Mouse (Mus musculus): ENCODE measurements around the gene Kdm4a. TPM values are rescaled to one million over a fixed set of nuclear protein-coding genes. Genes with fewer than 3 reads are reported as not detected.

Gene Kdm4a
- total and polyA plus RNA-seq, 3 experiments = 18.7 to 26.3 (median 23.5) TPM

DNA sequence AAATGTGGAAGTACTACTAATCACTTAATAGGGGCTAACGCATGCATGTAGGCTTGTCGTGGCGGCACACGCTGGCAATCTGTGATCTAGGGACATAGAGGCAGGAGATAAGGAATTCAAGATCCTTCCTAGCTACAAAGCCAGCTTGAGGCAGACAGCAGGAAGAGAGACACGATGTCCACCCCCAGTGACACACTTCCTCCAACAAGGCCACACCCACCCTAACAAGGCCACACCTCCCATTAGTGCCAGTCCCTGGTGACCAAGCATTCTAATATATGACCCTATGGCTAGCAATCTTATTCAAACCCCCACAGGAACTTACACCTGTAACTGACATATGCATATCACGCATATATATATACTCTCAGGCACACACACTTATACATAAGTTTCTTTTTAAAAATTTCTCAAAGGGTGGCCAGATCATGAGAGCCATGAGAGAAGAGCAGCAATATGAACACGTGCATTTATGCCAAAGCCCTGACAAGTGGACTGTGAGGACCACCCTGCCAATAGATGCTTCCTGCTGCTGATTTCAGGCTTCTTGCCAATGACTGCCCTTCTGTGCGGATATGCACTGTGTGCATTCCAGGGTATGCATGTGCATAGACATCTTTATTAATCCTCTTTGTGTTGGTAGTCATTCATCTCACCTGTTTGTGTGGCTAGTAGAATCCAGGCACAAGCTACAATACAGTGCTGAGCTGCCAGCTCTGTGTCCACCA, 80.0 kb downstream of the Kdm4a start:
- Histone ChIP-seq H3K4me3 (no peak overlapping the region), H3K27ac (no peak overlapping the region), H3K36me3 (ENCODE audit: control insufficient read depth, insufficient read depth, low read length) (no peaks in the 10 kb centered on the region), H3K9ac (ENCODE audit: low read depth, low read length) (no peak overlapping the region), H3K4me1 (ENCODE audit: control insufficient read depth, insufficient read depth, low read length) (no peaks in the 10 kb centered on the region), H3K79me2 (replicated peaks; ENCODE audit: control insufficient read depth, insufficient read depth, low read length) (no peaks in the 10 kb centered on the region), H3K27me3 (ENCODE audit: control insufficient read depth, insufficient read depth, low read length) (no peaks in the 10 kb centered on the region)
- intact Hi-C loops (cut with DNase I) = no loop called here
- no peak for TF ChIP-seq EP300 (IDR thresholded peaks at IDR 0.05; ENCODE audit: insufficient read depth, low read depth, low read length)
- no peak for TF ChIP-seq CTCF (IDR thresholded peaks at IDR 0.05)
- TF ChIP-seq POLR2A (IDR thresholded peaks at IDR 0.05; ENCODE audit: insufficient read depth, low read depth, low read length) = no peak
- WGBS = 79% methylated on average over 8 of the region's 8 CpGs
- DNase-seq = no peak

DNA sequence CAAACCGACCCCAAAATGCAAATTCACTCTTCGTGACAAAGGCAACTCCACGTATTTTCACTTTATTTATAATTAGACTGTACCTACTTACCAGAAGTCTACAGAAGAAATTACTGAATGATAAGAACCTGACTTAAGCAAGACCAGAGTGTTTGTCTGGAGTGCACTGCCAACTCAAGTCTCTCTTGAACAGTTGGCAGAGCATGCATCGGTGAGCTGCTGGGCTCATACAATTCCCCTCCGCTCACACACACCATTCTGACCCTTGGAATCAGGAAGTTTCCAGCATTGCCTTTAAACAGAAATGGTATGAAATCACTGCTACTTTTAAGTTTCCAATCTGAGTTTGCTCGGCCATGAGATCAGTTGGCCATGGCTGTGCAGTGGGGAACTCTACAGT, 81.3 kb downstream of the Kdm4a start:
- no peaks in the 10 kb centered on the region for H3K36me3 ChIP-seq (ENCODE audit: control insufficient read depth, insufficient read depth, low read length)
- no peak for DNase-seq
- no peak overlapping the region for H3K4me3 ChIP-seq
- no peaks in the 10 kb centered on the region for H3K79me2 ChIP-seq (replicated peaks; ENCODE audit: control insufficient read depth, insufficient read depth, low read length)
- no peak overlapping the region for H3K27ac ChIP-seq
- no peak overlapping the region for H3K9ac ChIP-seq (ENCODE audit: low read depth, low read length)
- no peaks in the 10 kb centered on the region for H3K4me1 ChIP-seq (ENCODE audit: control insufficient read depth, insufficient read depth, low read length)
- WGBS = 92% methylated on average over 6 of the region's 6 CpGs
- no peaks in the 10 kb centered on the region for H3K27me3 ChIP-seq (ENCODE audit: control insufficient read depth, insufficient read depth, low read length)
- TF ChIP-seq CTCF (IDR thresholded peaks at IDR 0.05) (no peak), POLR2A (IDR thresholded peaks at IDR 0.05; ENCODE audit: insufficient read depth, low read depth, low read length) (no peak), EP300 (IDR thresholded peaks at IDR 0.05; ENCODE audit: insufficient read depth, low read depth, low read length) (no peak)
- intact Hi-C loops (cut with DNase I) = no loop called here

- Histone ChIP-seq H3K4me3 (no peak overlapping the region), H3K36me3 (ENCODE audit: control insufficient read depth, insufficient read depth, low read length) (no peaks in the 10 kb centered on the region), H3K27me3 (ENCODE audit: control insufficient read depth, insufficient read depth, low read length) (no peaks in the 10 kb centered on the region), H3K4me1 (ENCODE audit: control insufficient read depth, insufficient read depth, low read length) (no peaks in the 10 kb centered on the region), H3K79me2 (replicated peaks; ENCODE audit: control insufficient read depth, insufficient read depth, low read length) (no peaks in the 10 kb centered on the region), H3K9ac (ENCODE audit: low read depth, low read length) (no peak overlapping the region), H3K27ac (no peak overlapping the region)
- intact Hi-C loops (cut with DNase I) = no loop called here
- DNase-seq = no peak
- no peak for TF ChIP-seq POLR2A (IDR thresholded peaks at IDR 0.05; ENCODE audit: insufficient read depth, low read depth, low read length)
- TF ChIP-seq CTCF (IDR thresholded peaks at IDR 0.05) = no peak
- WGBS = 74% methylated on average over 6 of the region's 6 CpGs
These were observed 83.8 kb downstream of the Kdm4a start for GRCm38 (mm10) chr4:118096069-118096468.

DNA sequence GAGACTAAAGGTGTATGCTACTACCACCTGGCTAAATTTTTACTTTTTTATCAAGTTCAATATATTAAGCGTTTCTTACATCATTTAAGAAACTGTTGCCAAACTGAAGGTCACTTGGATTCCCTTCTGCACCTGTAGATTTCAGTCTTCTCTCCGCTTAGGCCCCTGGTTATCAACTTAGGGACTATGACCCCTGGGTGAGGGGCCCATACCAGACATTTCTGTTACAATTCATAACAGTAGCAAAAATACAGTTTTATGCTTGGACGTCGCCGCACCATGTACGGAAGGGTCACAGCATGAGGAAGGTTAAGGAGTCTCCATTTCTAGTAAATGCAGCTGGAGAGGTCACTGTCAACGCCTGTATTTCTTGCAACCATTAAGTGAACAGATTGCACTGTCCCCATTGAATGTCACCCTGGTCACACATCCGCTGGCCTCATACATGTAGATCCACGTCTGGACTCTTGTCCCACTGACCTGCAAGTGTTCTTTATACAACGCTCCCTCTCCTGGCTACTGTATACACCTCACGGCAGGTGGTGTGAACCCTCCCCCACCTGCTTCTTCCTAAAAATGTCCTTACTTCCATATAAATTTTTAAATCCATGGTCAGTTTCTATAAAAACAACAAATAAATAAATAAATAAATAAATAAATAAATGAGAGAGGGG, 86.9 kb downstream of the Kdm4a start:
- TF ChIP-seq EP300 (IDR thresholded peaks at IDR 0.05; ENCODE audit: insufficient read depth, low read depth, low read length) (no peak), CTCF (IDR thresholded peaks at IDR 0.05) (no peak), POLR2A (IDR thresholded peaks at IDR 0.05; ENCODE audit: insufficient read depth, low read depth, low read length) (no peak)
- Histone ChIP-seq H3K4me1 (ENCODE audit: control insufficient read depth, insufficient read depth, low read length) (no peaks in the 10 kb centered on the region), H3K27me3 (ENCODE audit: control insufficient read depth, insufficient read depth, low read length) (no peaks in the 10 kb centered on the region), H3K9ac (ENCODE audit: low read depth, low read length) (no peak overlapping the region), H3K4me3 (no peak overlapping the region), H3K79me2 (replicated peaks; ENCODE audit: control insufficient read depth, insufficient read depth, low read length) (no peaks in the 10 kb centered on the region), H3K36me3 (ENCODE audit: control insufficient read depth, insufficient read depth, low read length) (no peaks in the 10 kb centered on the region), H3K27ac (no peak overlapping the region)
- DNase-seq = no peak
- 95% methylated on average over 11 of the region's 11 CpGs for WGBS
- intact Hi-C loops (cut with DNase I) = loop anchor here (5.0 kb wide), 1 partner anchor 39 kb away; the partner anchor contains the start of gene St3gal3

GRCm38 (mm10) chr4:118090449-118090848, 89.4 kb downstream of the Kdm4a start:
- 88% methylated on average over 11 of the region's 11 CpGs for WGBS
- Histone ChIP-seq H3K27ac (no peak overlapping the region), H3K4me1 (ENCODE audit: control insufficient read depth, insufficient read depth, low read length) (no peaks in the 10 kb centered on the region), H3K4me3 (no peak overlapping the region), H3K79me2 (replicated peaks; ENCODE audit: control insufficient read depth, insufficient read depth, low read length) (no peaks in the 10 kb centered on the region), H3K9ac (ENCODE audit: low read depth, low read length) (no peak overlapping the region), H3K36me3 (ENCODE audit: control insufficient read depth, insufficient read depth, low read length) (no peaks in the 10 kb centered on the region), H3K27me3 (ENCODE audit: control insufficient read depth, insufficient read depth, low read length) (no peaks in the 10 kb centered on the region)
- no peak for TF ChIP-seq EP300 (IDR thresholded peaks at IDR 0.05; ENCODE audit: insufficient read depth, low read depth, low read length)
- no peak for TF ChIP-seq CTCF (IDR thresholded peaks at IDR 0.05)
- no peak for TF ChIP-seq POLR2A (IDR thresholded peaks at IDR 0.05; ENCODE audit: insufficient read depth, low read depth, low read length)
- no peak for DNase-seq
- intact Hi-C loops (cut with DNase I) = loop anchor here (1.0 to 5.0 kb wide), 2 partner anchors 42 to 203 kb away; partner anchors contain the start of gene St3gal3

GRCm38 (mm10) chr4:118089939-118090338, 89.9 kb downstream of the Kdm4a start:
- Histone ChIP-seq H3K4me1 (ENCODE audit: control insufficient read depth, insufficient read depth, low read length) (no peaks in the 10 kb centered on the region), H3K27me3 (ENCODE audit: control insufficient read depth, insufficient read depth, low read length) (no peaks in the 10 kb centered on the region), H3K79me2 (replicated peaks; ENCODE audit: control insufficient read depth, insufficient read depth, low read length) (no peaks in the 10 kb centered on the region), H3K9ac (ENCODE audit: low read depth, low read length) (no peak overlapping the region), H3K4me3 (no peak overlapping the region), H3K36me3 (ENCODE audit: control insufficient read depth, insufficient read depth, low read length) (no peaks in the 10 kb centered on the region), H3K27ac (no peak overlapping the region)
- WGBS = 36% methylated on average over 9 of the region's 9 CpGs
- DNase-seq = peak; percentile 27 to 44
- 0 out of 2 replicates have a peak, but pooled peaks have one; percentile 12 for TF ChIP-seq EP300 (IDR thresholded peaks at IDR 0.05; ENCODE audit: insufficient read depth, low read depth, low read length)
- TF ChIP-seq CTCF (IDR thresholded peaks at IDR 0.05) = peak; percentile 91
- TF ChIP-seq POLR2A (IDR thresholded peaks at IDR 0.05; ENCODE audit: insufficient read depth, low read depth, low read length) = no peak
- intact Hi-C loops (cut with DNase I) = loop anchor here (1.0 to 10.0 kb wide), 3 partner anchors 42 to 385 kb away; partner anchors contain the start of gene St3gal3

Data from heart, adult 2 months (tissue).